Mouse (Mus musculus): ENCODE results near the gene Dync1i1. TPM values are rescaled to one million over a fixed set of nuclear protein-coding genes. Genes with fewer than 3 reads are reported as not detected.

Dync1i1 gene
- polyA plus RNA-seq, 1 experiment from 2014 or later, result 32.2 TPM

- H3K4me1 ChIP-seq (ENCODE audit: control insufficient read depth, insufficient read depth, low read length), result no peaks in the 10 kb centered on the region
- no peaks in the 10 kb centered on the region for H3K9me3 ChIP-seq (ENCODE audit: control insufficient read depth, low read length)
- H3K4me2 ChIP-seq (ENCODE audit: low read depth, low read length), result no peak overlapping the region
- no peak overlapping the region for H3K4me3 ChIP-seq (ENCODE audit: low read depth, low read length)
- no peak overlapping the region for H3K27ac ChIP-seq (ENCODE audit: low read depth, low read length)
- no peak for ATAC-seq (ENCODE audit: low read depth)
- no peak overlapping the region for H3K9ac ChIP-seq (replicated peaks; ENCODE audit: low read depth, low read length)
- H3K36me3 ChIP-seq (ENCODE audit: control insufficient read depth, insufficient read depth, low read length), result no peaks in the 10 kb centered on the region
- no peaks in the 10 kb centered on the region; the same call in 1 of the 2 replicates for H3K27me3 ChIP-seq (ENCODE audit: control insufficient read depth, insufficient read depth, low read length)
- WGBS, result 80% methylated on average over 6 of the region's 6 CpGs
Measured at GRCm38 (mm10) chr6:6027664-6028063, 302.2 kb downstream of the Dync1i1 start.

GRCm38 (mm10) chr6:6038773-6039550 is 313.5 kb downstream of the Dync1i1 start:
- no peaks in the 10 kb centered on the region for H3K27me3 ChIP-seq (ENCODE audit: control insufficient read depth, insufficient read depth, low read length)
- no peaks in the 10 kb centered on the region for H3K36me3 ChIP-seq (ENCODE audit: control insufficient read depth, insufficient read depth, low read length)
- H3K4me3 ChIP-seq (ENCODE audit: low read depth, low read length), result no peak overlapping the region
- no peak overlapping the region for H3K9ac ChIP-seq (replicated peaks; ENCODE audit: low read depth, low read length)
- H3K9me3 ChIP-seq (ENCODE audit: control insufficient read depth, low read length), result no peaks in the 10 kb centered on the region
- H3K4me2 ChIP-seq (ENCODE audit: low read depth, low read length), result no peak overlapping the region
- H3K4me1 ChIP-seq (ENCODE audit: control insufficient read depth, insufficient read depth, low read length), result no peaks in the 10 kb centered on the region
- ATAC-seq (ENCODE audit: low read depth), result no peak; the same call in 1 of the 2 replicates
- no peak overlapping the region for H3K27ac ChIP-seq (ENCODE audit: low read depth, low read length)
- 29% methylated on average over 18 of the region's 18 CpGs for WGBS

DNA sequence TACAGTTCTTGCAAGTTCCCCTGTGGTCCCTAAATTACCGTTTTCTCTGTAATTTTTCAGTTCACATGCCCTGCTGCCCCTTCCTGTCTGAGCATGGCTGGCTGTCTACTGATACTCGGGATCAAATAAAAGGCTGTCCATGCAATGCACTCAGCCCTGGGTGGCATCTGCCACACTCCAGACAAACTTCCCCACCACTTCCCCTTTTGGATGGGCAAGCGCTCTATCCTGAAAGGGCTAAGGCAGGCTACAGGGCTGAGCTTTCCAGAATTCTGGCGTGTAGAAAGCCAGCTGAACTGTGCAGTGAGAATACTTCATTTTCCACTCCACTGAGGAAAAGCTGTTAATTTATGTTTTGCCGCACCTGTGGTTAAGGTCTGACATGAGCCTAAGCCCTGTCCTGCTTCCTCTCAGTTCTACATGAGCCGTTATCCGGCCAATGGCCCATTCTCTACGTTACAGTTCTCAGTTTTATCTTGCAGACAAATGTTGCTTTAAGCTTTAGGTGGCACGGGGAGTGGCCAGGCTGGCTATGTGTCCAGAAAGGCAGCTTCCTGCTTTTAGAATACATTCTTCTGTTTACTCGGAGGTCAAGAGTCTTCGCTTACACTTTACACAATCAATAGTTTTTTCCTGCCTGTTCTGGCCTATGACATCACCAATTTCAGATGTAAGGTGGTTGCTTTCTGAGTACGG is 321.4 kb downstream of the Dync1i1 start:
- Histone ChIP-seq H3K27me3 (ENCODE audit: control insufficient read depth, insufficient read depth, low read length) (no peaks in the 10 kb centered on the region), H3K27ac (ENCODE audit: low read depth, low read length) (no peak overlapping the region), H3K4me3 (ENCODE audit: low read depth, low read length) (no peak overlapping the region), H3K9me3 (ENCODE audit: control insufficient read depth, low read length) (no peaks in the 10 kb centered on the region), H3K4me1 (ENCODE audit: control insufficient read depth, insufficient read depth, low read length) (no peaks in the 10 kb centered on the region), H3K9ac (replicated peaks; ENCODE audit: low read depth, low read length) (no peak overlapping the region), H3K4me2 (ENCODE audit: low read depth, low read length) (no peak overlapping the region), H3K36me3 (ENCODE audit: control insufficient read depth, insufficient read depth, low read length) (no peaks in the 10 kb centered on the region)
- no peak for ATAC-seq (ENCODE audit: low read depth)
- WGBS, result 83% methylated on average over 12 of the region's 12 CpGs

DNA sequence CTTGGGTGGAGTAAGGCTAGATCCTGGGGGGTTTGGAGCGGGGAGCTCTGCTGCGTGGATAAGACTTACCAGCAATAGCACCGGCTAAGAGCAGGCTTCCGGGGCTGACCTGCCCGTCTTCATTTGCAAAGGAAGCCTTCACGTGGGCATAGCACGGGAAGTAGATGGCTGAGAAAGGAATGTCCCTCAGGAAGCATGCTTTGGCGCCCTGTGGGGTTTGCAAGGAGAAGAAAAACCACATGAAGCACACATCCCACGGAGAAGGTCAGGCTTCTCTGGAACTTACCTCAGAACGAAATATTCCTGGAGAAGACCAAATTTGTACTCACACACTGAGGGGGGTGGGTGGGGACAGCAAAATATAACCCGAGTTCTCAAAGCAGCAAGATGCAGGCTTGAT is 327.3 kb downstream of the Dync1i1 start:
- Histone ChIP-seq H3K4me3 (ENCODE audit: low read depth, low read length) (no peak overlapping the region), H3K36me3 (ENCODE audit: control insufficient read depth, insufficient read depth, low read length) (no peaks in the 10 kb centered on the region), H3K9me3 (ENCODE audit: control insufficient read depth, low read length) (no peaks in the 10 kb centered on the region), H3K4me1 (ENCODE audit: control insufficient read depth, insufficient read depth, low read length) (no peaks in the 10 kb centered on the region), H3K4me2 (ENCODE audit: low read depth, low read length) (no peak overlapping the region), H3K27me3 (ENCODE audit: control insufficient read depth, insufficient read depth, low read length) (no peaks in the 10 kb centered on the region), H3K27ac (ENCODE audit: low read depth, low read length) (no peak overlapping the region), H3K9ac (replicated peaks; ENCODE audit: low read depth, low read length) (no peak overlapping the region)
- ATAC-seq (ENCODE audit: low read depth), result no peak
- 83% methylated on average over 11 of the region's 11 CpGs for WGBS

DNA sequence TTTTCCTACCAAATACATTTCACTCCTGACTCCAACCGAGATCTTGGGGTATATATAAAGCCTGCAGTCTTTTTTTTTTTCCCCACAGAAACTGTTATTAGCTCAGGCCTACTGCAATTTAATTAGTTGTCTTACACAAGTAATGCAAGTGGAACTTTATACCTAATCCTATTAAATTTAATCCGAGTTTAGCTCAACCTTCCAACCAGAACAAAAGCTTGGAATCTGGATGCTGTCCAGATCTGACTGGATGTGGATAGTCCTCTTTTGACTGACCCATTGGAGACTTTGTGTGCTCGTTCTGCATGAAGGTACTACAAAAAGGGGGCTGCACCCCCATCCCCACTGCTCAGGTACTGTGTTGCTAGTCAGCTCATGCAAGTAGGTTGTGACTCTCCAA is 328.5 kb downstream of the Dync1i1 start:
- H3K4me1 ChIP-seq (ENCODE audit: control insufficient read depth, insufficient read depth, low read length), result peaks cover 7% of the 10 kb centered on the region
- H3K9me3 ChIP-seq (ENCODE audit: control insufficient read depth, low read length), result no peaks in the 10 kb centered on the region
- ATAC-seq (ENCODE audit: low read depth), result no peak
- WGBS, result 80% methylated on average over 3 of the region's 3 CpGs
- H3K9ac ChIP-seq (replicated peaks; ENCODE audit: low read depth, low read length), result no peak overlapping the region
- H3K36me3 ChIP-seq (ENCODE audit: control insufficient read depth, insufficient read depth, low read length), result no peaks in the 10 kb centered on the region
- H3K27ac ChIP-seq (ENCODE audit: low read depth, low read length), result no peak overlapping the region
- H3K4me3 ChIP-seq (ENCODE audit: low read depth, low read length), result no peak overlapping the region
- H3K4me2 ChIP-seq (ENCODE audit: low read depth, low read length), result no peak overlapping the region
- no peaks in the 10 kb centered on the region for H3K27me3 ChIP-seq (ENCODE audit: control insufficient read depth, insufficient read depth, low read length)

DNA sequence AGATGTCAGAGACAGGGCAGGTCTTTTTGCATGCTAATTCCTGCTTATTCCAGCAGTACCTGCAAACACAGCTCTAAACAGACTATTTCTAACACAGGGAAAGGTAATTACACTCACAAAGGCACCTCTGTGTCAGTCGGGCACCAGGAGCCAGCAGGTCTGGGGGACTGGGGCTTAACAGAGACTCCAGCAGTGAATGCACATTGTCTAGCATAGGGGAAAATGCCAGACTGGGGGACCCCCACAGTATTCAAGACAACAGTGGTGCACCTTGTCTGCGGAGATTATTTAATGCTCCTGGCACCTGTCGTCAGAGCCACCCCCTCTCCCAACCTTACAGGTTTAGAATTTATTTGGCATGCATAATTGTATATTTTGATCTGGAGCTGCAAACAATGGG is 333.1 kb downstream of the Dync1i1 start:
- Histone ChIP-seq H3K36me3 (ENCODE audit: control insufficient read depth, insufficient read depth, low read length) (no peaks in the 10 kb centered on the region), H3K27me3 (ENCODE audit: control insufficient read depth, insufficient read depth, low read length) (no peaks in the 10 kb centered on the region), H3K27ac (ENCODE audit: low read depth, low read length) (no peak overlapping the region), H3K9ac (replicated peaks; ENCODE audit: low read depth, low read length) (no peak overlapping the region), H3K4me1 (ENCODE audit: control insufficient read depth, insufficient read depth, low read length) (peaks cover 7% of the 10 kb centered on the region), H3K4me2 (ENCODE audit: low read depth, low read length) (no peak overlapping the region), H3K4me3 (ENCODE audit: low read depth, low read length) (no peak overlapping the region), H3K9me3 (ENCODE audit: control insufficient read depth, low read length) (no peaks in the 10 kb centered on the region)
- peak; percentile 54; the same call in 1 of the 2 replicates for ATAC-seq (ENCODE audit: low read depth)
- 18% methylated on average over 3 of the region's 3 CpGs for WGBS

- WGBS, result 87% methylated on average over 6 of the region's 6 CpGs
- no peaks in the 10 kb centered on the region for H3K27me3 ChIP-seq (ENCODE audit: control insufficient read depth, insufficient read depth, low read length)
- H3K4me2 ChIP-seq (ENCODE audit: low read depth, low read length), result no peak overlapping the region
- no peaks in the 10 kb centered on the region for H3K4me1 ChIP-seq (ENCODE audit: control insufficient read depth, insufficient read depth, low read length)
- H3K9me3 ChIP-seq (ENCODE audit: control insufficient read depth, low read length), result no peaks in the 10 kb centered on the region
- H3K36me3 ChIP-seq (ENCODE audit: control insufficient read depth, insufficient read depth, low read length), result no peaks in the 10 kb centered on the region
- no peak overlapping the region for H3K9ac ChIP-seq (replicated peaks; ENCODE audit: low read depth, low read length)
- H3K27ac ChIP-seq (ENCODE audit: low read depth, low read length), result no peak overlapping the region
- no peak overlapping the region for H3K4me3 ChIP-seq (ENCODE audit: low read depth, low read length)
- no peak for ATAC-seq (ENCODE audit: low read depth)
Measured at GRCm38 (mm10) chr6:6067201-6067600, 341.8 kb downstream of the Dync1i1 start.

GRCm38 (mm10) chr6:6070015-6070414 is 344.6 kb downstream of the Dync1i1 start:
- WGBS, result 3% methylated on average over 3 of the region's 3 CpGs
- H3K27me3 ChIP-seq (ENCODE audit: control insufficient read depth, insufficient read depth, low read length), result no peaks in the 10 kb centered on the region
- ATAC-seq (ENCODE audit: low read depth), result no peak
- no peaks in the 10 kb centered on the region for H3K9me3 ChIP-seq (ENCODE audit: control insufficient read depth, low read length)
- H3K4me1 ChIP-seq (ENCODE audit: control insufficient read depth, insufficient read depth, low read length), result no peaks in the 10 kb centered on the region
- H3K36me3 ChIP-seq (ENCODE audit: control insufficient read depth, insufficient read depth, low read length), result no peaks in the 10 kb centered on the region
- no peak overlapping the region for H3K9ac ChIP-seq (replicated peaks; ENCODE audit: low read depth, low read length)
- H3K27ac ChIP-seq (ENCODE audit: low read depth, low read length), result no peak overlapping the region
- H3K4me3 ChIP-seq (ENCODE audit: low read depth, low read length), result no peak overlapping the region
- H3K4me2 ChIP-seq (ENCODE audit: low read depth, low read length), result no peak overlapping the region

GRCm38 (mm10) chr6:6071038-6071437 is 345.6 kb downstream of the Dync1i1 start:
- Histone ChIP-seq H3K27me3 (ENCODE audit: control insufficient read depth, insufficient read depth, low read length) (no peaks in the 10 kb centered on the region), H3K4me3 (ENCODE audit: low read depth, low read length) (no peak overlapping the region), H3K36me3 (ENCODE audit: control insufficient read depth, insufficient read depth, low read length) (no peaks in the 10 kb centered on the region), H3K9ac (replicated peaks; ENCODE audit: low read depth, low read length) (no peak overlapping the region), H3K27ac (ENCODE audit: low read depth, low read length) (no peak overlapping the region), H3K4me2 (ENCODE audit: low read depth, low read length) (no peak overlapping the region), H3K9me3 (ENCODE audit: control insufficient read depth, low read length) (no peaks in the 10 kb centered on the region), H3K4me1 (ENCODE audit: control insufficient read depth, insufficient read depth, low read length) (no peaks in the 10 kb centered on the region)
- WGBS, result 76% methylated on average over 7 of the region's 7 CpGs
- no peak for ATAC-seq (ENCODE audit: low read depth)

All from neural tube, embryonic 14.5 days (tissue).